Mouse (Mus musculus): ENCODE data around the gene Mllt3. TPM values are rescaled to one million over a fixed set of nuclear protein-coding genes. Genes with fewer than 3 reads are reported as not detected.

Mllt3 gene
- total RNA-seq, 2 experiments from 2014 or later = 18.4 to 21.9 TPM

Other genes starting within 250 kb of the Mllt3 start
- gene Focad, start 61.3 kb upstream of the Mllt3 start, total RNA-seq (2021) = 10 to 100 TPM; 21.0 to 27.2 TPM